Mouse (Mus musculus): ENCODE results near the gene Morc4. TPM values are rescaled to one million over a fixed set of nuclear protein-coding genes. Genes with fewer than 3 reads are reported as not detected.

Morc4 gene
- 1 to 10 TPM; 5.7 to 6.3 TPM for total RNA-seq (2021)

GRCm38 (mm10) chrX:139870938-139871791 lies at the start of gene Morc4:
Gene Morc4 (minus strand): TSS chrX:139871677.
- DNase-seq: peak; percentile 37 to 43

DNA sequence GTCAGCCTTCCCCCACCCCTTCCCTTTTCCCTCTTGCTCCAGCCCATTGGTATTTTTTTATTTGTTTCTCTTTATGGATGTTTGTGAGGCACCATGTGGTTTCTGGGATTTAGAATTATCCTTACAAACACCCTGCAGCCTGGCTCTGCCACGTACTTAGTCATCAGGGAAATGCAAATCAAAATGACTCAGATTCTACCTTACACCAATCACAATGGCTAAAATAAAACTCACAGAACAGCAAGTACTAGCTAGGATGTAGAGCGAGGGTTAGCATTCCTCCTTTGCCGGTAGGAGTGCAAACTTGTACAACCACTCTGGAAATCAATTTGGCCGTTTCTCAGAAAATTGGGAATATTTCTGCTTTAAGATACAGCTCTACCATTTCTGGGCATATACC lies 49.1 kb upstream of the Morc4 start:
- no peak for DNase-seq

DNA sequence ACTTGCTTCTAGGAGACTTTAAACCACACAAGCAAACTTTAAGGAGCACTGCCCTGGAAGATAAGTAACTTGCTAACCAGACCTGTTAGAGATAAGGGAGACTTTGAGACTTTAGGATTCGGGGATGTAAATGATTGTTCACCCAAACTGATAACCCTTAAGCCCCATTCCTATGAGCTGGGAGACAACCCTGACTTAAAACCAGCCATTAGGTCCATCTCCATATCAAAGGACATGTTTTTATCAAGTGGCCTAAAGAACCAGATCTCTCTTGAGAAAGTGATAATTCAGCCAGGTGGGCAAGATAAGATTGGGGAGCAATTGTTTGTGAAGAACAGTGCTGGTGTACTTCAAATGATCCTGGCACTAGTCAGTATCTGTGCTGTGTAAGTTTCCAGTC lies 19.9 kb upstream of the Morc4 start:
- no peak for DNase-seq

GRCm38 (mm10) chrX:139883221-139883620 lies 11.7 kb upstream of the Morc4 start:
- no peak for DNase-seq

DNA sequence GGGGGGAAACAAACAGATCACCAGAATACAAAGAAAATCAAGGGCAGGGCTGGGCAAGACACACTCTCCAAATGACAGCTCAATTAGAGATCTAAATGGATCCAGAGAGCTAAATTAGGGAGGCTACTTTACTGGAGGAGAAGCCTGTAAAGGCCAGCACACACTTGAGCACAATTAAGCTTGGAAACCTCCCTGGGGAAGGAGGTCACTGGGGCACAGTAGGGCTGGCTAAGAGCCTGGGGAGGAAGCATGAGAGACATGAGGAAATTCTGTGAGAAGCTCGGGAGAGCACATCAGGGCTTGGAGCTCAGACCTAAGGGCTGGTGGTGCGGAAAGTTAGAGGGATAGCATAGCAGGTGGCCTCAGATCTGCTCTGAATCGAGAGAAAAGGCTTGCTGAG lies 6.5 kb upstream of the Morc4 start:
- no peak for DNase-seq

- DNase-seq: no peak
These were observed 5.6 kb upstream of the Morc4 start for GRCm38 (mm10) chrX:139877105-139877504.

- peak in 1 of 2 experiments; percentile 3 for DNase-seq
These were observed 1.2 kb downstream of the Morc4 start for GRCm38 (mm10) chrX:139870300-139870711.

DNA sequence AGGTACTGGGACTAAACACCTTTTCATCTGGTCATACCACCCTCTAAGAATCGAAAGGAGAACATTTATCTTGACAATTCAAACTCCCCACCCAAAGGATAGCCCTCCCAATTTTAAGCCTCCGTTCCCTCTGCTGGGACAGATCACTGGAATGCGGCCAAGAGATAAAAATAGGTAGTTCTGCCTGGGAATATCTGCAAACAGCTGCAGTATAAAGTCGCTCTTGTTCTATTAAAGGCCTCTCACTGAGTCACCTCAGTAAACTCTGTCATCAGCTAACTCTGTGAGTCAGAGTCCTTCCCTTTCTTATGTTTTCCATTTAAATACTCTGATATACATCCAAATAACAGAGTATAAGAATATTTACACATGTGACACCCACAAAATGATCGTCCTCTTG lies 12.1 kb downstream of the Morc4 start:
- no peak for DNase-seq

DNA sequence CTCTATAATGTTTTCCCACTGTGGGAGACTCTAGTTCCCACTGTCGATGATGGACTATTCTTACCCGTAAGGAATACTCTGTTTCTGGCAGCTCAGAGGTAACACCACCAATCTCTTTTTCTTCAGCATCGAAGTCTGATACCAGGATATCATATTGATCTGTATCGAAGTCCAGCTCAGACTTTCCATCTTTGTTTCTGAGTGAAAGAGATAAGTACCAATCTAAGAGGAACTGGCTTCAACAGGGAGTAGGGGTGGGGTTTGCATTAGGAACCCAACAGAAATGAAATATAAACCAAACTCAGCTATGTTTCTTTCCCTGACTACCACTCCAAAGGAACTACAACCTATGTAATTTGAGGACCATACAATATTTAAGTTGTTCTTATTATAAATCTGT lies 16.7 kb downstream of the Morc4 start:
- DNase-seq: no peak

- no peak for DNase-seq
These were observed 30.4 kb downstream of the Morc4 start for GRCm38 (mm10) chrX:139841091-139841490.

DNA sequence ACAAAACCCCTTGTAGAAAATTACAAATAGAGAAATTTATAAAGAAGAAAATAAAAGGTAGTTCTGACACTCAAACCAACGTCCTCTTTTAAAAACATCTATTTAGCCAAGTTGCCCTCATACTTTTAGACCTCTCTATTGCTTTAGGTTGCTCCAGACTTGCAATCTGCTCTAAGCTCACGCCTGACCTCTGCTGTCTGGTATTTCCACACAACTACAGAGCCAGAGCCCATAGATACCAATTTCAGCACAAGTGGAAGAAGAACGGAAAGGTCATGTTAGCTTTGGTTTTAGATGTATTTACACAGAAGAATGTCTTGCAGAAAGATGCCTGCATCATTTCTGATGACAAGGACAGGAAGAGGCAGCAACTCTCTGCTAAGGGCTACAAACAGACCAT lies 32.4 kb downstream of the Morc4 start:
- no peak for DNase-seq

DNA sequence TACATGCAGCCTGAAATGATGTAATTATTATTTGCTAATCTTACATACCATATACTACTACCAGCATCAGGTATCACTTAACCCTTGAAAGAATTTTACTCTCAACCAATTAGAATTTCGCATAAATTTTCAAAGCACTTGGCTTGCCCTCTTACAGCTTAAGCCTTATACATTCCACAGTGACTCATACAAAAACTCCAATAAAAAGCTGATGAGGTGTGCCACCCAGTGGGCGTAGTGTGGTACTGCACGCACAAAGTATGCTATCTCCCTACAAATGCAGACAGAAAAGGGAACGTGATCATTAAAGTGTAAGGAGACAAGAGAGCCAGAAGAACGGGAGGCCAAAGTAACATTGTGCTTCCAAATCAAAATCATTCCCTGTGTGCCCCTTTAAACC lies 39.0 kb downstream of the Morc4 start:
- DNase-seq: peak; percentile 8 to 16

GRCm38 (mm10) chrX:139828363-139829092 lies 42.9 kb downstream of the Morc4 start:
- no peak for DNase-seq

GRCm38 (mm10) chrX:139826926-139827325 lies 44.6 kb downstream of the Morc4 start:
- no peak for DNase-seq

- DNase-seq: no peak
These were observed 46.1 kb downstream of the Morc4 start for GRCm38 (mm10) chrX:139825402-139825801.

DNA sequence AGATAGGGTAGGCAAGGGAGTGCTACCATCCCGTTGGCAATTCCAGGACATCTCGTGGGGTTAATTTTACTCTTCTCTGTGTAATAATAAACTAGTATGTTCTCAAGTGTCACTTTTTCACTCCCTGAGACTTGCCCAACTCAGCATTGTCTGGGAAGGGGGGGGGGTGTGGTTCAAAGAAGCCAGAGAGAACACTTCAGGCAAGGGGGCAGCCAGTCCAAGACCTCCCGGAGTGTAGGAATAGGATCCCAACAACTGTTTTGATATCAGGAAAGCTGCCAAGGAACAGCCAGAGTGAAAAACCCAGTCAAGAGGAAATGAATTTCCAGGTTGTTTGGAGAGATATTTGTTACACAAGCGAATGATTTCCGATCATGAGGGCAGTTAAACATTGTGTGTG lies 56.3 kb downstream of the Morc4 start:
- no peak for DNase-seq

DNA sequence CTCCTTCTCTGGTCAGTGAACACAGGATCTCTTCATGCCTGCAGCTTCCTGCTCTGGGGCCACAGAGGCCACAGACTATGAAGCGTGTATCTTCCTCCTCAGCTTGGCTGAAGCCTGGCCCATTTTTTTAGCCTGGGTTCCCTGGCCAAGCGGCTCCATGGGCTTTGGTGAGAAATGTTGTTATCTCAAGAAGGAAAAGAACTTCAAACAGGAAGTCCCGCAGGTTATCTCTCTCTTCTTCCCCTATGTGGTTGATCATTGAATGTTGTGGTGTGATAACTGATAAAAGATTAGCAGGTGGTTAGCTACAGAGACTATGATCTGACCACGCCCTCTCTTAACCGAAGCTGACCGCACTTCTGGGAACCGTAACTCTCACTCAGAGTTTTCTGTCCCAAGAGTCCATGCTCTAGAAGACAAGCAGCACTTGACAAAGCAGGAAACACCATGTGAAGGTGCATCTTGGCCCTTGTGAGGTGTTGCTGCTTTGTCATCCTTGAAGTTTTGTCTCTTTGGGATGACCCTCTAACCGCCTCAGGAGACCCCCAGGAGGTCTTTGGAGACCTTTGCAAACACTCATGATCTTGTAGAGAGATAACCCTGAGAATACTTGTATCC lies 57.4 kb downstream of the Morc4 start:
- DNase-seq: no peak

DNA sequence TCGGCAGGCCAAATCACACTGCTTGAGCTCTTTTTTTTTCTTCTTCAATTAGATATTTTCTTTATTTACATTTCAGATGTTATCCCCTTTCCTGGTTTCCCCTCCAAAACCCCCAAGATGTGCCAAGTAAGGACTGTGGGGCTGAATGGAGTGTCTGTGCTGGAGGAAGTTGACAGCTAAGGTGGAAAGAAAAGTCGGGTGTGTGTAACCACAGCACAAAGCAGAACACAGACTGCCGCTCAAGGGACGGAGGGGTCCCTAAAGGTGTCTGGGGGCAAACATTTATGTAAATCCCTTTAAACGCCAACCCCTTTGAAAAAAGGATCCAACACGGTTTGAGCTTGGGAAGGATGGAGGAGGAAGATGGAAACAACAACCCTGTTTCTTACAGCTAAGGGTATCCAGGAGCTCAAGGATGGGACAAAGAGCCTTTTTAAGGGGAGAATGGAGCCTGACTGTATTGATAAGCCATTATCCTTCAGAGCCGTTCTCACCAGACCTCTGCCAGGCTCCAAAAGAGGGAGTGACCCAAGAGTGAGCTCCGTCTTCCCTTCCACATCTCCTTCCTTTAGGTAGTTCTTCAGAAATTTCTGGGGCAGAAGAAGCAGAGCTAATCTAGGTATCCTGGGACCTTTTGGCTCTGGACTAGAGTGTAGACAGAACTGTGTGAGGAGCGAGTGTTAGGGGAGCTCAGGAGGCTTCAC lies 58.0 kb downstream of the Morc4 start:
- no peak for DNase-seq

- DNase-seq: no peak
These were observed 58.7 kb downstream of the Morc4 start for GRCm38 (mm10) chrX:139812636-139813298.

GRCm38 (mm10) chrX:139808501-139808900 lies 63.0 kb downstream of the Morc4 start:
- DNase-seq: no peak

DNA sequence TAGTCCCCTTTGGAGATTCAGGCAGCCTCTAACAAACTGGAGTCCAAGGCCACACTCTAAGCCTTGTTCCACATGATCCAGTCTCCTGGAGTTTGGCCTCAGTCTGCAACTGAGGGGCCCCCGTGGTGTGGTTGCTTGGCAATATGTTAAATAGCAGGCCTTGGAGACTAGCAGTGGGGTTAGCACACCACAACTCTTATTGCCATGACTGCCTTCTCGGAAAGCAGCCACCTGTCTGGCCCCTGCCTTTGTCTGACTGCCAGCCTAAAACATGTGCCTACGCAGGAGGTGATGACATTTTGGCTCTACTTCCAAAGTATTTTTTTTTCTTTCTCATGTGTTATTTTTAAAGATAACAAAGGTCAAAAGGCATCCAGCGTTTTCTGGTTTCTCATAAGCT lies 63.4 kb downstream of the Morc4 start:
- DNase-seq: peak; percentile 2 to 5

DNA sequence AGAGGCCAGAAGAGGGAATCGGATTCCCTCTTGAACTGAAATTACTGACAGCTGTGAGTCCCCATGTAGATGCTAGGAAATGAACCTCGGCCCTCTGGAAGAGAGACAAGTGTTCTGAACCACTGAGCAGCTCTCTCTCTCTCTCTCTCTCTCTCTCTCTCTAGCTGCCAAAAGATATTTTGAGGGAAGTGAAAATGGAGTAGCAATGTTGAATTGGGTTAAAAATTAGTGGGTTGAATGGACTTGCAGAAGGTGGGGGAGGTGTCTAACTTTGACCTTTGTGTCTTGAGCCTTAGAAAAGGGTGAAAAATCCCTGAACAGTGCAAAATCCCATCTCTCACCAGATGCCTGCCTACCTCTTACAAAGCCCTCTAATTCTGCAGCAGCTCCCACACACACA lies 64.1 kb downstream of the Morc4 start:
- DNase-seq: no peak

Data from layer of hippocampus, postnatal 36 days (tissue).